In genomic region chr13:34964866-34965265, GRCm38 (mm10) we compare ENCODE assay signal across 8 mouse cellular contexts. TPM values are rescaled to one million over a fixed set of nuclear protein-coding genes. Genes with fewer than 3 reads are reported as not detected.
DNase-seq lines count a peak whose midpoint lies in the region; ATAC-seq and TF ChIP-seq lines count a peak whose summit lies in the region.

No protein-coding gene starts in this region.

- peak overlapping the region; percentile 77; the same call in 1 of the 2 replicates for H3K4me2 ChIP-seq in lung, embryonic 14.5 days
- H3K4me2 ChIP-seq in forebrain, embryonic 14.5 days (ENCODE audit: low read length): peak overlapping the region; percentile 68

- TF ChIP-seq CTCF in lung, embryonic 14.5 days (IDR thresholded peaks at IDR 0.05; ENCODE audit: low read depth): no peak
- TF ChIP-seq CTCF in small intestine, adult 2 months (IDR thresholded peaks at IDR 0.05; ENCODE audit: extremely low read depth, insufficient read length, insufficient replicate concordance, low read depth, low read length): no peak

- no peak overlapping the region for H3K9ac ChIP-seq in lung, embryonic 14.5 days
- no peak overlapping the region for H3K9ac ChIP-seq in forebrain, embryonic 14.5 days (ENCODE audit: low read length)

- peaks cover 7% of the 10 kb centered on the region; the same call in 1 of the 2 replicates for H3K27me3 ChIP-seq in lung, embryonic 14.5 days (ENCODE audit: insufficient read depth, low read length)
- peaks cover 10% of the 10 kb centered on the region; the same call in 1 of the 2 replicates for H3K27me3 ChIP-seq in forebrain, embryonic 14.5 days (replicated peaks; ENCODE audit: control insufficient read depth, insufficient read depth, low read length)
- H3K27me3 ChIP-seq in small intestine, adult 2 months (ENCODE audit: control insufficient read depth, insufficient read depth, low read length): no peaks in the 10 kb centered on the region

- DNase-seq in lung, embryonic 14.5 days: no peak
- DNase-seq in lung, postnatal 25 days (ENCODE audit: low spot score): no peak
- peak; percentile 14 for DNase-seq in forebrain, embryonic 14.5 days (ENCODE audit: low spot score)
- peak; percentile 39 to 69 for DNase-seq in kidney, postnatal 36 days
- no peak for DNase-seq in right cerebral cortex, postnatal 25 days
- DNase-seq in urinary bladder, postnatal 4 days (ENCODE audit: low spot score in 2 of 2): no peak
- DNase-seq in gastrocnemius, postnatal 4 days (ENCODE audit: low spot score in 2 of 2): no peak

- H3K27ac ChIP-seq in lung, embryonic 14.5 days (ENCODE audit: low read depth): no peak overlapping the region
- H3K27ac ChIP-seq in forebrain, embryonic 14.5 days (ENCODE audit: low read depth, low read length): no peak overlapping the region
- peak overlapping the region; percentile 78 for H3K27ac ChIP-seq in small intestine, adult 2 months (ENCODE audit: insufficient read depth, low read depth, low read length)

- no peak for TF ChIP-seq POLR2A in small intestine, adult 2 months (IDR thresholded peaks at IDR 0.05; ENCODE audit: low read depth, low read length)

- no peaks in the 10 kb centered on the region for H3K36me3 ChIP-seq in lung, embryonic 14.5 days (ENCODE audit: insufficient read depth)
- no peaks in the 10 kb centered on the region for H3K36me3 ChIP-seq in forebrain, embryonic 14.5 days (ENCODE audit: control insufficient read depth, insufficient read depth, low read length)
- no peaks in the 10 kb centered on the region for H3K36me3 ChIP-seq in small intestine, adult 2 months (ENCODE audit: control insufficient read depth, insufficient read depth, low read length)

- H3K4me3 ChIP-seq in lung, embryonic 14.5 days (ENCODE audit: low read depth, low read length): peak overlapping the region; percentile 43
- peak overlapping the region; percentile 33 for H3K4me3 ChIP-seq in forebrain, embryonic 14.5 days (ENCODE audit: low read depth, low read length)
- peak overlapping the region; percentile 80 for H3K4me3 ChIP-seq in small intestine, adult 2 months (ENCODE audit: low read depth, low read length)

- no peak for ATAC-seq in lung, embryonic 14.5 days (ENCODE audit: insufficient read depth)
- ATAC-seq in forebrain, embryonic 14.5 days: no peak

- H3K9me3 ChIP-seq in lung, embryonic 14.5 days (ENCODE audit: low read depth, low read length): no peaks in the 10 kb centered on the region
- no peaks in the 10 kb centered on the region for H3K9me3 ChIP-seq in forebrain, embryonic 14.5 days (replicated peaks; ENCODE audit: control insufficient read depth, low read length)

- peaks cover 3% of the 10 kb centered on the region for H3K4me1 ChIP-seq in lung, embryonic 14.5 days (ENCODE audit: insufficient read depth)
- H3K4me1 ChIP-seq in forebrain, embryonic 14.5 days (ENCODE audit: control insufficient read depth, insufficient read depth, low read length): peaks cover 3% of the 10 kb centered on the region; the same call in 1 of the 2 replicates
- peaks cover 4% of the 10 kb centered on the region for H3K4me1 ChIP-seq in small intestine, adult 2 months (ENCODE audit: control insufficient read depth, insufficient read depth, insufficient read length, low read length)

- WGBS in lung, embryonic 14.5 days: 19% methylated on average over 5 of the region's 5 CpGs
- 2% methylated on average over 5 of the region's 5 CpGs for WGBS in forebrain, embryonic 14.5 days
- 19% methylated on average over 5 of the region's 5 CpGs for WGBS in small intestine, adult 2 months

RNA-seq across cellular contexts. Expression of gene Eci3, which starts 1.3 kb away (rescaled TPM):
- polyA plus RNA-seq in lung, embryonic 14.5 days (2014; fragmentation: Nextera tagmentation; extraction: Ambion mirVana): 0.45 and 0.77 TPM in 2 replicates
- polyA plus RNA-seq in forebrain, embryonic 14.5 days (2014; fragmentation: Nextera tagmentation; extraction: Ambion mirVana): 0.19 and 0.30 TPM in 2 replicates
- polyA plus RNA-seq in small intestine, adult 2 months (2012; rRNA removed): 1.8 and 4.9 TPM in 2 replicates
- 1 to 10 TPM in 1 of 2 experiments, under 1 TPM in 1; 0.76 to 1.7 TPM for total RNA-seq in gastrocnemius, postnatal 4 days (2021)

RNA-seq across cellular contexts. Expression of gene 4933417A18Rik, which starts 40.7 kb away (rescaled TPM):
- not detected in 2 replicates for polyA plus RNA-seq in lung, embryonic 14.5 days (2014; fragmentation: Nextera tagmentation; extraction: Ambion mirVana)
- polyA plus RNA-seq in forebrain, embryonic 14.5 days (2014; fragmentation: Nextera tagmentation; extraction: Ambion mirVana): not detected in 2 replicates
- polyA plus RNA-seq in small intestine, adult 2 months (2012; rRNA removed): not detected in 2 replicates
- not detected for total RNA-seq in gastrocnemius, postnatal 4 days (2021)

RNA-seq across cellular contexts. Expression of gene Fam217a, which starts 40.8 kb away (rescaled TPM):
- polyA plus RNA-seq in lung, embryonic 14.5 days (2014; fragmentation: Nextera tagmentation; extraction: Ambion mirVana): 2.1 and 2.3 TPM in 2 replicates
- polyA plus RNA-seq in forebrain, embryonic 14.5 days (2014; fragmentation: Nextera tagmentation; extraction: Ambion mirVana): 0.79 and 0.89 TPM in 2 replicates
- polyA plus RNA-seq in small intestine, adult 2 months (2012; rRNA removed): not detected in 2 replicates
- total RNA-seq in gastrocnemius, postnatal 4 days (2021): under 1 TPM; 0.18 to 0.39 TPM

Comparison
In these comparisons a context has a peak if more than half of its experiments do, and no peak if none do; other contexts are left out.
1. DNase-seq: peak in forebrain, embryonic 14.5 days (single experiment) and kidney, postnatal 36 days (2 of 2); none in lung, embryonic 14.5 days (single experiment), lung, postnatal 25 days (single experiment), right cerebral cortex, postnatal 25 days (single experiment), urinary bladder, postnatal 4 days (0 of 2) and gastrocnemius, postnatal 4 days (0 of 2).
2. Peak in every context shown above with its lines, with median percentiles within 50 percentile points of each other: H3K4me3 ChIP-seq.